ENCODE assay signal across 26 mouse cellular contexts in the genomic region with DNA sequence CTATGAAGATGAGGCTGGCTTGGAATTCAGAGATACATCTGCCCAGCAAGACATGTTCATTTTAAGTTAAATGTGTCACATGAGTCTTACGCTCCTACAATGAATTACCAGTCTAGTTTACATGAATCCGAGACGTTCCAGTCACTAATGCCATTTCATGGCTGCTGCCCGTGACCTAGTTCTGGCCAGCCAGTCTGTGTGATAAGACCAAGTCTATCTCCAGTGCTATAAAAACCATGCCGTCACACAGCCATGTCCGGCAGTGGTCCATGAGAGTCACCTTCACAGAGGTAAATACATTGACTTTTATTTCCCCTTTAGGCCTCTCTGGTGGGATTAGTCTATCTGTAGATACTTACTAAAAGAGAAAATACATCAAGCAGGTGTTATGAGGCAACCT. TPM values are rescaled to one million over a fixed set of nuclear protein-coding genes. Genes with fewer than 3 reads are reported as not detected.
DNase-seq lines count a peak whose midpoint lies in the region; ATAC-seq and TF ChIP-seq lines count a peak whose summit lies in the region.
"Had no signal": no experiment of that assay in that cellular context is flagged by ENCODE, and none has a peak within 500 bp of the region (broad histone marks: within the 10 kb centered on the region; RNA-seq: fewer than 3 reads in every experiment).

No protein-coding gene starts in this region.

- DNase-seq in heart, adult 2 months: peak in 1 of 2 experiments; percentile 64
- no peak for DNase-seq in heart, embryonic 10.5 days (ENCODE audit: low spot score)
- peak; percentile 42 for DNase-seq in kidney, adult 2 months
- no peak for DNase-seq in kidney, postnatal 14 days
- DNase-seq in heart, postnatal 0 days (ENCODE audit: low spot score): peak; percentile 64
- no peak for DNase-seq in embryo, embryonic 10.5 days (ENCODE audit: low spot score)
- DNase-seq: adrenal gland, adult 2 months; B cell, adult 2 months; cerebellum, adult 2 months; cerebellum, postnatal 36 days; embryo, embryonic 11 days; gastrocnemius, postnatal 36 days; kidney, adult 8-10 months; lung, embryonic 14.5 days; lung, postnatal 14 days; midbrain, embryonic 14.5 days had no signal

- H3K27ac ChIP-seq in heart, adult 2 months: peak overlapping the region; percentile 78
- no peak overlapping the region for H3K27ac ChIP-seq in heart, embryonic 10.5 days
- 0 out of 2 replicates have a peak overlapping the region, but pooled peaks have one; percentile 21 for H3K27ac ChIP-seq in kidney, adult 2 months (ENCODE audit: insufficient read depth, low read depth, low read length)
- peak overlapping the region; percentile 79 for H3K27ac ChIP-seq in heart, postnatal 0 days (ENCODE audit: low read depth)
- H3K27ac ChIP-seq: embryonic facial prominence, embryonic 12.5 days; forebrain, embryonic 10.5 days; forebrain, embryonic 15.5 days; hindbrain, embryonic 10.5 days; hindbrain, embryonic 15.5 days; limb, embryonic 12.5 days; liver, embryonic 15.5 days; stomach, embryonic 15.5 days had no signal

- WGBS in heart, adult 2 months: 56% methylated on average over 6 of the region's 6 CpGs
- WGBS in heart, embryonic 10.5 days: 91% methylated on average over 6 of the region's 6 CpGs
- WGBS in kidney, adult 2 months: 57% methylated on average over 6 of the region's 6 CpGs
- 47% methylated on average over 6 of the region's 6 CpGs for WGBS in heart, postnatal 0 days

- peaks cover 10% of the 10 kb centered on the region for H3K4me1 ChIP-seq in heart, adult 2 months (ENCODE audit: control insufficient read depth, insufficient read depth, low read length)
- peaks cover 19% of the 10 kb centered on the region for H3K4me1 ChIP-seq in heart, embryonic 10.5 days
- peaks cover 9% of the 10 kb centered on the region; the same call in 1 of the 2 replicates for H3K4me1 ChIP-seq in kidney, adult 2 months (ENCODE audit: control insufficient read depth, insufficient read depth, low read length)
- peaks cover 32% of the 10 kb centered on the region for H3K4me1 ChIP-seq in heart, postnatal 0 days (ENCODE audit: control insufficient read depth, insufficient read depth)

- H3K4me3 ChIP-seq in heart, adult 2 months: no peak overlapping the region
- no peak overlapping the region for H3K4me3 ChIP-seq in heart, embryonic 10.5 days
- H3K4me3 ChIP-seq in kidney, adult 2 months (ENCODE audit: insufficient read depth, low read depth, low read length): no peak overlapping the region
- no peak overlapping the region for H3K4me3 ChIP-seq in heart, postnatal 0 days (ENCODE audit: low read depth, low read length)
- H3K4me3 ChIP-seq: embryonic facial prominence, embryonic 12.5 days; forebrain, embryonic 10.5 days; forebrain, embryonic 15.5 days; hindbrain, embryonic 10.5 days; hindbrain, embryonic 15.5 days; limb, embryonic 12.5 days; liver, embryonic 15.5 days; stomach, embryonic 15.5 days had no signal

- TF ChIP-seq CTCF in heart, adult 2 months (IDR thresholded peaks at IDR 0.05): no peak
- no peak for TF ChIP-seq CTCF in kidney, adult 2 months (conservative IDR thresholded peaks at IDR 0.05; ENCODE audit: insufficient read depth, insufficient read length, low read depth, low read length)
- TF ChIP-seq CTCF in heart, postnatal 0 days (IDR thresholded peaks at IDR 0.05; ENCODE audit: low read depth): no peak

- H3K9ac ChIP-seq in heart, adult 2 months (ENCODE audit: low read depth, low read length): no peak overlapping the region
- H3K9ac ChIP-seq in heart, postnatal 0 days (replicated peaks; ENCODE audit: low read depth, low read length): no peak overlapping the region
- H3K9ac ChIP-seq: embryonic facial prominence, embryonic 12.5 days; forebrain, embryonic 15.5 days; hindbrain, embryonic 15.5 days; limb, embryonic 12.5 days; liver, embryonic 15.5 days; lung, embryonic 14.5 days; stomach, embryonic 15.5 days had no signal

- H3K79me2 ChIP-seq in heart, adult 2 months (replicated peaks; ENCODE audit: control insufficient read depth, insufficient read depth, low read length): peaks cover 6% of the 10 kb centered on the region

- intact Hi-C loops in heart, adult 2 months (cut with DNase I): no loop called here

- H3K27me3 ChIP-seq in heart, adult 2 months (ENCODE audit: control insufficient read depth, insufficient read depth, low read length): no peaks in the 10 kb centered on the region
- no peaks in the 10 kb centered on the region for H3K27me3 ChIP-seq in heart, embryonic 10.5 days (ENCODE audit: insufficient read depth, poor library complexity, severe bottlenecking)
- H3K27me3 ChIP-seq in kidney, adult 2 months (replicated peaks; ENCODE audit: control insufficient read depth, insufficient read depth, low read length): no peaks in the 10 kb centered on the region
- no peaks in the 10 kb centered on the region for H3K27me3 ChIP-seq in heart, postnatal 0 days (ENCODE audit: control insufficient read depth, insufficient read depth, low read length)
- H3K27me3 ChIP-seq: embryonic facial prominence, embryonic 12.5 days; forebrain, embryonic 15.5 days; hindbrain, embryonic 15.5 days; limb, embryonic 12.5 days; liver, embryonic 15.5 days; stomach, embryonic 15.5 days had no signal

- peak; percentile 64 for ATAC-seq in heart, postnatal 0 days (ENCODE audit: insufficient read depth, low read depth)
- ATAC-seq: activated CD4-positive, CD25-positive, alpha-beta regulatory T cell, adult 4 months; forebrain, embryonic 15.5 days; inflammation-experienced regulatory T-cells, adult 6 months had no signal

- no peak overlapping the region for H3K4me2 ChIP-seq in heart, postnatal 0 days (ENCODE audit: low read depth, low read length)
- H3K4me2 ChIP-seq: embryonic facial prominence, embryonic 12.5 days; forebrain, embryonic 15.5 days; hindbrain, embryonic 15.5 days; limb, embryonic 12.5 days; liver, embryonic 15.5 days; lung, embryonic 14.5 days; stomach, embryonic 15.5 days had no signal

- no peaks in the 10 kb centered on the region for H3K9me3 ChIP-seq in heart, embryonic 10.5 days
- H3K9me3 ChIP-seq in heart, postnatal 0 days (replicated peaks; ENCODE audit: control insufficient read depth, low read length): no peaks in the 10 kb centered on the region
- H3K9me3 ChIP-seq: embryonic facial prominence, embryonic 12.5 days; forebrain, embryonic 10.5 days; forebrain, embryonic 15.5 days; hindbrain, embryonic 10.5 days; hindbrain, embryonic 15.5 days; limb, embryonic 12.5 days; liver, embryonic 15.5 days; stomach, embryonic 15.5 days had no signal

- 0 out of 2 replicates have a peak, but pooled peaks have one; percentile 30 for TF ChIP-seq EP300 in heart, adult 2 months (IDR thresholded peaks at IDR 0.05; ENCODE audit: insufficient read depth, low read depth, low read length)
- TF ChIP-seq EP300 in heart, postnatal 0 days (IDR thresholded peaks at IDR 0.05; ENCODE audit: low read depth): peak; percentile 50; the same call in 1 of the 2 replicates

- TF ChIP-seq POLR2A in heart, adult 2 months (IDR thresholded peaks at IDR 0.05; ENCODE audit: insufficient read depth, low read depth, low read length): no peak
- no peak for TF ChIP-seq POLR2A in kidney, adult 2 months (IDR thresholded peaks at IDR 0.05; ENCODE audit: low read depth, low read length)

- peaks cover 31% of the 10 kb centered on the region for H3K36me3 ChIP-seq in heart, adult 2 months (ENCODE audit: control insufficient read depth, insufficient read depth, low read length)
- H3K36me3 ChIP-seq in heart, embryonic 10.5 days: peaks cover 37% of the 10 kb centered on the region
- no peaks in the 10 kb centered on the region for H3K36me3 ChIP-seq in kidney, adult 2 months (ENCODE audit: control insufficient read depth, insufficient read depth, low read length)
- H3K36me3 ChIP-seq in heart, postnatal 0 days (replicated peaks; ENCODE audit: control insufficient read depth, insufficient read depth, low read length): peaks cover 30% of the 10 kb centered on the region

RNA-seq across cellular contexts. Expression of gene Ascc1, which starts 6.7 kb away (rescaled TPM):
- 10 to 100 TPM; 20.5 to 24.1 TPM for total RNA-seq in heart, adult 2 months (2021)
- 22.5 and 36.6 TPM in 2 replicates for polyA plus RNA-seq in heart, adult 2 months (2012; rRNA removed)
- polyA plus RNA-seq in heart, embryonic 10.5 days (2016; fragmentation: Nextera tagmentation; extraction: Ambion mirVana): 33.0 and 36.2 TPM in 2 replicates
- 106 and 132 TPM in 2 replicates for polyA plus RNA-seq in kidney, adult 2 months (2012; rRNA removed)
- total RNA-seq in heart, postnatal 0 days (2014; rRNA removed; ENCODE audit: low replicate concordance): 14.0 and 15.7 TPM in 2 replicates
- 34.6 and 35.8 TPM in 2 replicates for polyA plus RNA-seq in heart, postnatal 0 days (2015; fragmentation: Nextera tagmentation; extraction: Ambion mirVana)

RNA-seq across cellular contexts. Expression of gene Anapc16, which starts 7.0 kb away (rescaled TPM):
- 10 to 100 TPM; 58.6 to 70.1 TPM for total RNA-seq in heart, adult 2 months (2021)
- 90.3 and 103 TPM in 2 replicates for polyA plus RNA-seq in heart, adult 2 months (2012; rRNA removed)
- polyA plus RNA-seq in heart, embryonic 10.5 days (2016; fragmentation: Nextera tagmentation; extraction: Ambion mirVana): 93.3 and 94.6 TPM in 2 replicates
- polyA plus RNA-seq in kidney, adult 2 months (2012; rRNA removed): 84.8 and 100 TPM in 2 replicates
- total RNA-seq in heart, postnatal 0 days (2014; rRNA removed; ENCODE audit: low replicate concordance): 29.7 and 85.4 TPM in 2 replicates
- polyA plus RNA-seq in heart, postnatal 0 days (2015; fragmentation: Nextera tagmentation; extraction: Ambion mirVana): 104 and 108 TPM in 2 replicates

RNA-seq across cellular contexts. Expression of gene Ddit4, which starts 44.3 kb away (rescaled TPM):
- 100 to 1,000 TPM in 1 of 2 experiments, 10 to 100 TPM in 1; 70.7 to 219 TPM for total RNA-seq in heart, adult 2 months (2021)
- polyA plus RNA-seq in heart, adult 2 months (2012; rRNA removed): 48.0 and 55.5 TPM in 2 replicates
- 17.6 and 32.8 TPM in 2 replicates for polyA plus RNA-seq in heart, embryonic 10.5 days (2016; fragmentation: Nextera tagmentation; extraction: Ambion mirVana)
- polyA plus RNA-seq in kidney, adult 2 months (2012; rRNA removed): 21.1 and 21.6 TPM in 2 replicates
- 30.3 and 35.6 TPM in 2 replicates for total RNA-seq in heart, postnatal 0 days (2014; rRNA removed; ENCODE audit: low replicate concordance)
- polyA plus RNA-seq in heart, postnatal 0 days (2015; fragmentation: Nextera tagmentation; extraction: Ambion mirVana): 17.0 and 17.4 TPM in 2 replicates

Comparison
In these comparisons a context has a peak if more than half of its experiments do, and no peak if none do; other contexts are left out.
1. DNase-seq: peak in kidney, adult 2 months (single experiment) and heart, postnatal 0 days (single experiment); none in heart, embryonic 10.5 days (single experiment), kidney, postnatal 14 days (single experiment) and embryo, embryonic 10.5 days (single experiment).